Mouse (Mus musculus) C2C12 (cell line): ENCODE data around the gene Actl6a.

Experiments used
- CEBPB ChIP-seq: IDR thresholded peaks from one replicate; pipeline ENCODE4 v1.6.1; 2011; ENCODE audit warnings: low read depth, mild to moderate bottlenecking, control low read depth, moderate library complexity
- CTCF ChIP-seq: IDR thresholded peaks from one replicate; pipeline ENCODE4 v1.5.1; 2011; ENCODE audit not compliant: control insufficient read depth, insufficient read depth, insufficient read length
- MAX ChIP-seq: IDR thresholded peaks from one replicate; pipeline ENCODE4 v1.6.1; 2011; ENCODE audit warnings: mild to moderate bottlenecking, control low read depth
- MYOD1 ChIP-seq: IDR thresholded peaks from one replicate; pipeline ENCODE4 v1.6.1; 2011; ENCODE audit warnings: low read depth; ENCODE audit not compliant: control insufficient read depth, insufficient read length
- USF1 ChIP-seq: IDR thresholded peaks from one replicate; pipeline ENCODE4 v1.6.1; 2011; ENCODE audit warnings: low read depth, mild to moderate bottlenecking, control low read depth, moderate library complexity

GRCm38 (mm10) chr3:32725951-32726350, 19.9 kb downstream of the Actl6a start:
- no peak for TF ChIP-seq CTCF
- no peak for TF ChIP-seq CEBPB
- no peak for TF ChIP-seq MAX
- TF ChIP-seq USF1 = no peak
- no peak for TF ChIP-seq MYOD1
